Mouse (Mus musculus): Measurements from ENCODE around the gene 9430015G10Rik. TPM values are rescaled to one million over a fixed set of nuclear protein-coding genes. Genes with fewer than 3 reads are reported as not detected.

Gene 9430015G10Rik
- total and polyA plus RNA-seq, 2 experiments from 2014 or later, result 25.2 to 28.1 TPM

DNA sequence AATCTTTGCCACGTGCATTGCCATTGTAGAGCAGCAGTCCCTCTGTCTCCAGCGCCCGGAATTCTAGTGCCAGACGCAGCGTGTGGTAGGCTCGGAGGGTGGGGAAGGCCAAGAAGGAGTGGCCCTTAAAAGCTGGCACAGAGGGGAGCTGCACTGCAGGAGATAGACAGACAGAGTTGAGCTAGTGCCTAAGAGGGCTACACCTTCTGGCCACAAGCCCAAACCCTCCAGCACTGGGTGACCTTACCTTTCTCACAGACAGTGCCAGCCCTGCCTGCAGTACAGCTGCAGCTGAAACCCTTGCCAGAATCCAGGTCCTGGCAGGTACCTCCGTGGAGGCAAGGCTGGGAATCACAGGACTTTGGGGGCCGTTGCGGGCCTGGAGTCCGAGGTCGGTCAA is 62.0 kb downstream of the 9430015G10Rik start:
- no peak overlapping the region for H3K4me2 ChIP-seq (ENCODE audit: low read depth, low read length, poor library complexity, severe bottlenecking)
- DNase-seq (ENCODE audit: low spot score), result no peak
- no peak overlapping the region for H3K27ac ChIP-seq (ENCODE audit: low read depth, low read length)
- no peaks in the 10 kb centered on the region for H3K9me3 ChIP-seq (ENCODE audit: low read length)
- 97% methylated on average over 11 of the region's 11 CpGs for WGBS
- TF ChIP-seq CTCF (IDR thresholded peaks at IDR 0.05), result no peak
- peaks cover 98% of the 10 kb centered on the region for H3K36me3 ChIP-seq (ENCODE audit: insufficient read depth, low read length)
- no peaks in the 10 kb centered on the region for H3K4me1 ChIP-seq (ENCODE audit: insufficient read depth, low read length)
- ATAC-seq (ENCODE audit: low FRiP score), result no peak
- no peak overlapping the region for H3K4me3 ChIP-seq (ENCODE audit: low read depth, low read length)
- H3K27me3 ChIP-seq (ENCODE audit: insufficient read depth, low read length), result no peaks in the 10 kb centered on the region
- no peak overlapping the region for H3K9ac ChIP-seq (replicated peaks; ENCODE audit: low read length, poor library complexity, severe bottlenecking)

Other genes with a start within 250 kb of the 9430015G10Rik start
- gene Tas1r3, start 246.6 kb upstream of the 9430015G10Rik start, total RNA-seq (2014; rRNA removed), result 0.38 and 1.2 TPM in 2 replicates
- 0.12 and 0.22 TPM in 2 replicates for gene Tas1r3, start 246.6 kb upstream of the 9430015G10Rik start, polyA plus RNA-seq (2015; fragmentation: Nextera tagmentation; extraction: Ambion mirVana)
- 35.3 and 43.7 TPM in 2 replicates for gene Cptp, start 240.5 kb upstream of the 9430015G10Rik start, total RNA-seq (2014; rRNA removed)
- 27.3 and 32.1 TPM in 2 replicates for gene Cptp, start 240.5 kb upstream of the 9430015G10Rik start, polyA plus RNA-seq (2015; fragmentation: Nextera tagmentation; extraction: Ambion mirVana)
- 45.0 and 56.0 TPM in 2 replicates for gene Ints11, start 240.4 kb upstream of the 9430015G10Rik start, total RNA-seq (2014; rRNA removed)
- 53.6 and 56.0 TPM in 2 replicates for gene Ints11, start 240.4 kb upstream of the 9430015G10Rik start, polyA plus RNA-seq (2015; fragmentation: Nextera tagmentation; extraction: Ambion mirVana)
- 71.9 and 95.9 TPM in 2 replicates for gene Pusl1, start 218.2 kb upstream of the 9430015G10Rik start, total RNA-seq (2014; rRNA removed)
- gene Pusl1, start 218.2 kb upstream of the 9430015G10Rik start, polyA plus RNA-seq (2015; fragmentation: Nextera tagmentation; extraction: Ambion mirVana), result 54.3 and 54.5 TPM in 2 replicates
- gene Acap3, start 218.2 kb upstream of the 9430015G10Rik start, total RNA-seq (2014; rRNA removed), result 82.6 and 99.3 TPM in 2 replicates
- 63.3 and 64.5 TPM in 2 replicates for gene Acap3, start 218.2 kb upstream of the 9430015G10Rik start, polyA plus RNA-seq (2015; fragmentation: Nextera tagmentation; extraction: Ambion mirVana)
- gene Ube2j2, start 166.2 kb upstream of the 9430015G10Rik start, total RNA-seq (2014; rRNA removed), result 76.5 and 82.0 TPM in 2 replicates
- 125 and 138 TPM in 2 replicates for gene Ube2j2, start 166.2 kb upstream of the 9430015G10Rik start, polyA plus RNA-seq (2015; fragmentation: Nextera tagmentation; extraction: Ambion mirVana)
- 11.7 and 13.3 TPM in 2 replicates for gene C1qtnf12, start 147.7 kb upstream of the 9430015G10Rik start, total RNA-seq (2014; rRNA removed)
- 11.7 and 14.8 TPM in 2 replicates for gene C1qtnf12, start 147.7 kb upstream of the 9430015G10Rik start, polyA plus RNA-seq (2015; fragmentation: Nextera tagmentation; extraction: Ambion mirVana)
- 52.5 and 57.2 TPM in 2 replicates for gene B3galt6, start 117.3 kb upstream of the 9430015G10Rik start, total RNA-seq (2014; rRNA removed)
- 31.1 and 32.2 TPM in 2 replicates for gene B3galt6, start 117.3 kb upstream of the 9430015G10Rik start, polyA plus RNA-seq (2015; fragmentation: Nextera tagmentation; extraction: Ambion mirVana)
- gene Sdf4, start 117.1 kb upstream of the 9430015G10Rik start, total RNA-seq (2014; rRNA removed), result 84.8 and 105 TPM in 2 replicates
- 111 and 112 TPM in 2 replicates for gene Sdf4, start 117.1 kb upstream of the 9430015G10Rik start, polyA plus RNA-seq (2015; fragmentation: Nextera tagmentation; extraction: Ambion mirVana)
- gene Tnfrsf4, start 96.1 kb upstream of the 9430015G10Rik start, total RNA-seq (2014; rRNA removed), result 0.66 and 1.4 TPM in 2 replicates
- 0.54 and 0.78 TPM in 2 replicates for gene Tnfrsf4, start 96.1 kb upstream of the 9430015G10Rik start, polyA plus RNA-seq (2015; fragmentation: Nextera tagmentation; extraction: Ambion mirVana)
- not detected in 2 replicates for gene Tnfrsf18, start 83.8 kb upstream of the 9430015G10Rik start, total RNA-seq (2014; rRNA removed)
- 1.5 and 2.2 TPM in 2 replicates for gene Tnfrsf18, start 83.8 kb upstream of the 9430015G10Rik start, polyA plus RNA-seq (2015; fragmentation: Nextera tagmentation; extraction: Ambion mirVana)
- gene Ttll10, start 50.6 kb upstream of the 9430015G10Rik start, total RNA-seq (2014; rRNA removed), result 1.9 TPM in 1 of 2 replicates, not detected in the other
- not detected in 2 replicates for gene Ttll10, start 50.6 kb upstream of the 9430015G10Rik start, polyA plus RNA-seq (2015; fragmentation: Nextera tagmentation; extraction: Ambion mirVana)
- 0.44 and 0.52 TPM in 2 replicates for gene Rnf223, start 20.5 kb downstream of the 9430015G10Rik start, total RNA-seq (2014; rRNA removed)
- 0.20 and 0.23 TPM in 2 replicates for gene Rnf223, start 20.5 kb downstream of the 9430015G10Rik start, polyA plus RNA-seq (2015; fragmentation: Nextera tagmentation; extraction: Ambion mirVana)
- 303 and 333 TPM in 2 replicates for gene Agrn, start 87.5 kb downstream of the 9430015G10Rik start, total RNA-seq (2014; rRNA removed)
- gene Agrn, start 87.5 kb downstream of the 9430015G10Rik start, polyA plus RNA-seq (2015; fragmentation: Nextera tagmentation; extraction: Ambion mirVana), result 72.8 and 77.1 TPM in 2 replicates
- 1.7 and 2.3 TPM in 2 replicates for gene Isg15, start 90.8 kb downstream of the 9430015G10Rik start, total RNA-seq (2014; rRNA removed)
- gene Isg15, start 90.8 kb downstream of the 9430015G10Rik start, polyA plus RNA-seq (2015; fragmentation: Nextera tagmentation; extraction: Ambion mirVana), result 2.4 and 3.9 TPM in 2 replicates
- gene AW011738, start 93.3 kb downstream of the 9430015G10Rik start, total RNA-seq (2014; rRNA removed), result 7.5 and 8.2 TPM in 2 replicates
- gene AW011738, start 93.3 kb downstream of the 9430015G10Rik start, polyA plus RNA-seq (2015; fragmentation: Nextera tagmentation; extraction: Ambion mirVana), result 3.5 and 3.7 TPM in 2 replicates
- gene Perm1, start 105.9 kb downstream of the 9430015G10Rik start, total RNA-seq (2014; rRNA removed), result 1.9 and 2.0 TPM in 2 replicates
- gene Perm1, start 105.9 kb downstream of the 9430015G10Rik start, polyA plus RNA-seq (2015; fragmentation: Nextera tagmentation; extraction: Ambion mirVana), result 1.4 and 1.7 TPM in 2 replicates
- 46.6 and 46.7 TPM in 2 replicates for gene Plekhn1, start 124.9 kb downstream of the 9430015G10Rik start, total RNA-seq (2014; rRNA removed)
- gene Plekhn1, start 124.9 kb downstream of the 9430015G10Rik start, polyA plus RNA-seq (2015; fragmentation: Nextera tagmentation; extraction: Ambion mirVana), result 18.7 and 19.3 TPM in 2 replicates
- gene Noc2l, start 126.0 kb downstream of the 9430015G10Rik start, total RNA-seq (2014; rRNA removed), result 75.7 and 81.3 TPM in 2 replicates
- 42.6 and 47.1 TPM in 2 replicates for gene Noc2l, start 126.0 kb downstream of the 9430015G10Rik start, polyA plus RNA-seq (2015; fragmentation: Nextera tagmentation; extraction: Ambion mirVana)
- gene Samd11, start 145.7 kb downstream of the 9430015G10Rik start, total RNA-seq (2014; rRNA removed), result 8.9 and 9.1 TPM in 2 replicates
- gene Samd11, start 145.7 kb downstream of the 9430015G10Rik start, polyA plus RNA-seq (2015; fragmentation: Nextera tagmentation; extraction: Ambion mirVana), result 3.2 and 3.5 TPM in 2 replicates
- gene Vmn2r-ps159, start 221.1 kb downstream of the 9430015G10Rik start, total RNA-seq (2014; rRNA removed), result not detected in 2 replicates
- not detected in 2 replicates for gene Vmn2r-ps159, start 221.1 kb downstream of the 9430015G10Rik start, polyA plus RNA-seq (2015; fragmentation: Nextera tagmentation; extraction: Ambion mirVana)

All from midbrain, postnatal 0 days (tissue).